Comparison of ENCODE assay signal across 16 mouse cellular contexts in genomic region chr4:128440550-128440949, GRCm38 (mm10).
"Had no signal": no experiment of that assay in that cellular context is flagged by ENCODE, and none has a peak within 500 bp of the region (broad histone marks: within the 10 kb centered on the region; RNA-seq: fewer than 3 reads in every experiment).

No protein-coding gene starts in this region.

- H3K9ac ChIP-seq: neural tube, embryonic 13.5 days; neural tube, embryonic 15.5 days; stomach, embryonic 15.5 days had no signal

- H3K27ac ChIP-seq: neural tube, embryonic 13.5 days; neural tube, embryonic 15.5 days; stomach, embryonic 15.5 days; stomach, postnatal 0 days had no signal

- H3K4me1 ChIP-seq: stomach, embryonic 15.5 days had no signal

- H3K36me3 ChIP-seq: stomach, embryonic 15.5 days had no signal

- H3K27me3 ChIP-seq: neural tube, embryonic 13.5 days; neural tube, embryonic 15.5 days had no signal

- H3K4me3 ChIP-seq: neural tube, embryonic 13.5 days; neural tube, embryonic 15.5 days; stomach, embryonic 15.5 days had no signal

- H3K4me2 ChIP-seq: neural tube, embryonic 13.5 days; neural tube, embryonic 15.5 days; stomach, embryonic 15.5 days had no signal

- H3K9me3 ChIP-seq: neural tube, embryonic 13.5 days; neural tube, embryonic 15.5 days; stomach, embryonic 15.5 days had no signal

- DNase-seq: retina, postnatal 1 day; right cerebral cortex, adult 18-20 months; right cerebral cortex, postnatal 14 days; right cerebral cortex, postnatal 25 days; right cerebral cortex, postnatal 4 days; spleen, adult 18-20 months; thymus, adult 18-20 months; thymus, adult 2 months; thymus, postnatal 14 days; thymus, postnatal 25 days; thymus, postnatal 36 days; thymus, postnatal 4 days had no signal
